Mouse (Mus musculus): ENCODE data around the gene Slc35e2. TPM values are rescaled to one million over a fixed set of nuclear protein-coding genes. Genes with fewer than 3 reads are reported as not detected.

Gene Slc35e2
- polyA plus RNA-seq, 1 experiment from 2014 or later: 18.1 TPM

GRCm38 (mm10) chr4:155573155-155573554 is 28.1 kb upstream of the Slc35e2 start:
- Histone ChIP-seq H3K9ac (ENCODE audit: low read length) (no peak overlapping the region), H3K9me3 (ENCODE audit: control insufficient read depth, low read length) (no peaks in the 10 kb centered on the region), H3K4me2 (no peak overlapping the region), H3K4me3 (ENCODE audit: low read depth, low read length) (no peak overlapping the region), H3K27ac (ENCODE audit: low read depth, low read length) (no peak overlapping the region), H3K36me3 (ENCODE audit: control insufficient read depth, insufficient read depth, low read length) (0 out of 2 replicates have a peak, but pooled peaks cover 3% of the 10 kb centered on the region), H3K4me1 (ENCODE audit: control insufficient read depth, insufficient read depth, low read length) (no peaks in the 10 kb centered on the region), H3K27me3 (ENCODE audit: control insufficient read depth, insufficient read depth, low read length) (no peaks in the 10 kb centered on the region)
- ATAC-seq (ENCODE audit: low FRiP score) (no peak), DNase-seq (ENCODE audit: low spot score, missing footprints) (no peak)
- WGBS: 100% methylated on average over 2 of the region's 2 CpGs

GRCm38 (mm10) chr4:155573876-155574275 is 27.3 kb upstream of the Slc35e2 start:
- Histone ChIP-seq H3K4me1 (ENCODE audit: control insufficient read depth, insufficient read depth, low read length) (no peaks in the 10 kb centered on the region), H3K27me3 (ENCODE audit: control insufficient read depth, insufficient read depth, low read length) (no peaks in the 10 kb centered on the region), H3K9me3 (ENCODE audit: control insufficient read depth, low read length) (no peaks in the 10 kb centered on the region), H3K9ac (ENCODE audit: low read length) (no peak overlapping the region), H3K4me3 (ENCODE audit: low read depth, low read length) (no peak overlapping the region), H3K27ac (ENCODE audit: low read depth, low read length) (no peak overlapping the region), H3K36me3 (ENCODE audit: control insufficient read depth, insufficient read depth, low read length) (0 out of 2 replicates have a peak, but pooled peaks cover 3% of the 10 kb centered on the region), H3K4me2 (no peak overlapping the region)
- WGBS: 94% methylated on average over 9 of the region's 9 CpGs
- DNase-seq (ENCODE audit: low spot score, missing footprints): no peak
- ATAC-seq (ENCODE audit: low FRiP score): no peak

GRCm38 (mm10) chr4:155574931-155575330 is 26.3 kb upstream of the Slc35e2 start:
- no peak for ATAC-seq (ENCODE audit: low FRiP score)
- H3K9ac ChIP-seq (ENCODE audit: low read length): no peak overlapping the region
- no peak overlapping the region for H3K27ac ChIP-seq (ENCODE audit: low read depth, low read length)
- H3K9me3 ChIP-seq (ENCODE audit: control insufficient read depth, low read length): no peaks in the 10 kb centered on the region
- H3K4me3 ChIP-seq (ENCODE audit: low read depth, low read length): no peak overlapping the region
- H3K27me3 ChIP-seq (ENCODE audit: control insufficient read depth, insufficient read depth, low read length): no peaks in the 10 kb centered on the region
- no peak overlapping the region for H3K4me2 ChIP-seq
- H3K36me3 ChIP-seq (ENCODE audit: control insufficient read depth, insufficient read depth, low read length): 0 out of 2 replicates have a peak, but pooled peaks cover 3% of the 10 kb centered on the region
- 93% methylated on average over 11 of the region's 11 CpGs for WGBS
- DNase-seq (ENCODE audit: low spot score, missing footprints): no peak
- no peaks in the 10 kb centered on the region for H3K4me1 ChIP-seq (ENCODE audit: control insufficient read depth, insufficient read depth, low read length)

GRCm38 (mm10) chr4:155575521-155575920 is 25.7 kb upstream of the Slc35e2 start:
- WGBS: 93% methylated on average over 8 of the region's 8 CpGs
- no peak for DNase-seq (ENCODE audit: low spot score, missing footprints)

GRCm38 (mm10) chr4:155577132-155577531 is 24.1 kb upstream of the Slc35e2 start:
- Histone ChIP-seq H3K4me1 (ENCODE audit: control insufficient read depth, insufficient read depth, low read length) (no peaks in the 10 kb centered on the region), H3K27me3 (ENCODE audit: control insufficient read depth, insufficient read depth, low read length) (no peaks in the 10 kb centered on the region), H3K36me3 (ENCODE audit: control insufficient read depth, insufficient read depth, low read length) (0 out of 2 replicates have a peak, but pooled peaks cover 3% of the 10 kb centered on the region), H3K27ac (ENCODE audit: low read depth, low read length) (no peak overlapping the region), H3K4me2 (no peak overlapping the region), H3K9ac (ENCODE audit: low read length) (no peak overlapping the region), H3K4me3 (ENCODE audit: low read depth, low read length) (no peak overlapping the region), H3K9me3 (ENCODE audit: control insufficient read depth, low read length) (no peaks in the 10 kb centered on the region)
- ATAC-seq (ENCODE audit: low FRiP score) (no peak), DNase-seq (ENCODE audit: low spot score, missing footprints) (no peak)
- WGBS: 96% methylated on average over 9 of the region's 9 CpGs

More at GRCm38 (mm10) chr4:155575521-155575920, 25.7 kb upstream of the Slc35e2 start:
- Histone ChIP-seq H3K9me3 (ENCODE audit: control insufficient read depth, low read length) (no peaks in the 10 kb centered on the region), H3K4me2 (no peak overlapping the region), H3K9ac (ENCODE audit: low read length) (no peak overlapping the region), H3K36me3 (ENCODE audit: control insufficient read depth, insufficient read depth, low read length) (0 out of 2 replicates have a peak, but pooled peaks cover 3% of the 10 kb centered on the region), H3K27ac (ENCODE audit: low read depth, low read length) (no peak overlapping the region), H3K4me3 (ENCODE audit: low read depth, low read length) (no peak overlapping the region), H3K27me3 (ENCODE audit: control insufficient read depth, insufficient read depth, low read length) (no peaks in the 10 kb centered on the region), H3K4me1 (ENCODE audit: control insufficient read depth, insufficient read depth, low read length) (no peaks in the 10 kb centered on the region)
- ATAC-seq (ENCODE audit: low FRiP score): no peak

GRCm38 (mm10) chr4:155577741-155578140 is 23.5 kb upstream of the Slc35e2 start:
- WGBS: 90% methylated on average over 5 of the region's 5 CpGs
- Histone ChIP-seq H3K27me3 (ENCODE audit: control insufficient read depth, insufficient read depth, low read length) (no peaks in the 10 kb centered on the region), H3K36me3 (ENCODE audit: control insufficient read depth, insufficient read depth, low read length) (0 out of 2 replicates have a peak, but pooled peaks cover 3% of the 10 kb centered on the region), H3K27ac (ENCODE audit: low read depth, low read length) (no peak overlapping the region), H3K4me1 (ENCODE audit: control insufficient read depth, insufficient read depth, low read length) (no peaks in the 10 kb centered on the region), H3K9me3 (ENCODE audit: control insufficient read depth, low read length) (no peaks in the 10 kb centered on the region), H3K9ac (ENCODE audit: low read length) (no peak overlapping the region), H3K4me3 (ENCODE audit: low read depth, low read length) (no peak overlapping the region), H3K4me2 (no peak overlapping the region)
- no peak for DNase-seq (ENCODE audit: low spot score, missing footprints)
- ATAC-seq (ENCODE audit: low FRiP score): no peak

GRCm38 (mm10) chr4:155578336-155579125 is 22.7 kb upstream of the Slc35e2 start:
- Histone ChIP-seq H3K4me3 (ENCODE audit: low read depth, low read length) (no peak overlapping the region), H3K4me2 (no peak overlapping the region), H3K36me3 (ENCODE audit: control insufficient read depth, insufficient read depth, low read length) (0 out of 2 replicates have a peak, but pooled peaks cover 3% of the 10 kb centered on the region), H3K27me3 (ENCODE audit: control insufficient read depth, insufficient read depth, low read length) (no peaks in the 10 kb centered on the region), H3K27ac (ENCODE audit: low read depth, low read length) (no peak overlapping the region), H3K4me1 (ENCODE audit: control insufficient read depth, insufficient read depth, low read length) (no peaks in the 10 kb centered on the region), H3K9me3 (ENCODE audit: control insufficient read depth, low read length) (no peaks in the 10 kb centered on the region), H3K9ac (ENCODE audit: low read length) (no peak overlapping the region)
- no peak for DNase-seq (ENCODE audit: low spot score, missing footprints)
- no peak for ATAC-seq (ENCODE audit: low FRiP score)
- 91% methylated on average over 7 of the region's 7 CpGs for WGBS

GRCm38 (mm10) chr4:155580420-155580819 is 20.8 kb upstream of the Slc35e2 start:
- peaks cover 12% of the 10 kb centered on the region; the same call in 1 of the 2 replicates for H3K36me3 ChIP-seq (ENCODE audit: control insufficient read depth, insufficient read depth, low read length)
- H3K4me2 ChIP-seq: no peak overlapping the region
- peak; percentile 97 for DNase-seq (ENCODE audit: low spot score, missing footprints)
- ATAC-seq (ENCODE audit: low FRiP score): no peak
- H3K27me3 ChIP-seq (ENCODE audit: control insufficient read depth, insufficient read depth, low read length): no peaks in the 10 kb centered on the region
- WGBS: 39% methylated on average over 1 of the region's 1 CpGs
- no peaks in the 10 kb centered on the region for H3K4me1 ChIP-seq (ENCODE audit: control insufficient read depth, insufficient read depth, low read length)
- H3K9ac ChIP-seq (ENCODE audit: low read length): no peak overlapping the region
- H3K9me3 ChIP-seq (ENCODE audit: control insufficient read depth, low read length): no peaks in the 10 kb centered on the region
- H3K4me3 ChIP-seq (ENCODE audit: low read depth, low read length): no peak overlapping the region
- H3K27ac ChIP-seq (ENCODE audit: low read depth, low read length): no peak overlapping the region

- Histone ChIP-seq H3K9ac (ENCODE audit: low read length) (no peak overlapping the region), H3K4me1 (ENCODE audit: control insufficient read depth, insufficient read depth, low read length) (no peaks in the 10 kb centered on the region), H3K4me2 (no peak overlapping the region), H3K9me3 (ENCODE audit: control insufficient read depth, low read length) (no peaks in the 10 kb centered on the region), H3K4me3 (ENCODE audit: low read depth, low read length) (no peak overlapping the region), H3K36me3 (ENCODE audit: control insufficient read depth, insufficient read depth, low read length) (peaks cover 19% of the 10 kb centered on the region; the same call in 1 of the 2 replicates), H3K27me3 (ENCODE audit: control insufficient read depth, insufficient read depth, low read length) (no peaks in the 10 kb centered on the region), H3K27ac (ENCODE audit: low read depth, low read length) (no peak overlapping the region)
- DNase-seq (ENCODE audit: low spot score, missing footprints) (no peak), ATAC-seq (ENCODE audit: low FRiP score) (no peak)
- WGBS: 88% methylated on average over 6 of the region's 6 CpGs
These were observed 18.8 kb upstream of the Slc35e2 start for GRCm38 (mm10) chr4:155582279-155582905.
